Mouse (Mus musculus) brain, embryonic 18.5 days (tissue): ENCODE results near the gene Mtr.

Experiments
- DNase-seq: peaks from one replicate; pipeline ENCODE4 v3.0.0-alpha.2; 2012; ENCODE audit warnings: low read depth, low spot score

Gene Mtr

GRCm38 (mm10) chr13:12243991-12244390 lies 13.9 kb downstream of the Mtr start:
- no peak for DNase-seq

DNA sequence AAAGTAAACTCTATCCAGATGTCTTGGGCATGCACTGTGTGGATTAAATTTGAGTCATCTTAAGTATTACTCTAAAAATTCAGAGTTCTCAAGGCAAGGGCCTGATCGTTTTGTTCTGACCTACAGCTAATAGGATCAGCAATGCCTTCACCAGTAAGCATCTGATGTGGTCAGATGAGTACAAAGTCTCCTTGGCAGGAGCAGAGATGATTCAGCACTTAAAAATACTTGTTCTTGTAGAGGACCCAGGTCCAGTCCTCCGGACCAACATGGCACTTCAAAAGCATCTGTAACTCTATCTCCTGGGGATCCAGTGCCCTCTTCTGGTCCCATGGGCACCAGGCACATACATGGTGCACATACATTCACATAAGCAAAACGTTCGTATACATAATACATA lies 25.8 kb downstream of the Mtr start:
- no peak for DNase-seq

GRCm38 (mm10) chr13:12228248-12228647 lies 29.7 kb downstream of the Mtr start:
- no peak for DNase-seq

GRCm38 (mm10) chr13:12227606-12228005 lies 30.3 kb downstream of the Mtr start:
- no peak for DNase-seq

DNA sequence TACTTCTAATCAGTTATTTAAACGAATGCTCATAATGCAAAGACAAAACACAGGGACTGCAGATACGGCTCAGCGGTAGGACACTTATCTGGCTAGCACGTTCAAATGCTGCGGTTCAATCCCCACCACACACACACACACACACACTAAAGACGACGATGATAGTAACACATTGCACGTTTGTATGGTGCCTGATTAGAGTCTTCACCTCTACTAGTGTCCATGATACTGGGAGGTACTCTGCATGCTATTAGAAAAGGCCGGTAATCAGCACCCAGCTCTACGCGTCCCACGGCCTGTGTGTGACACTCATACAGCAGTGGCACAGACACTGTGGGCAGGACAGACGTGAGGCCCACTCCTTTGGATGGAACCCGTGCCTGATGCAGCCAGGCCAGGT lies 39.3 kb downstream of the Mtr start:
- DNase-seq, result no peak

DNA sequence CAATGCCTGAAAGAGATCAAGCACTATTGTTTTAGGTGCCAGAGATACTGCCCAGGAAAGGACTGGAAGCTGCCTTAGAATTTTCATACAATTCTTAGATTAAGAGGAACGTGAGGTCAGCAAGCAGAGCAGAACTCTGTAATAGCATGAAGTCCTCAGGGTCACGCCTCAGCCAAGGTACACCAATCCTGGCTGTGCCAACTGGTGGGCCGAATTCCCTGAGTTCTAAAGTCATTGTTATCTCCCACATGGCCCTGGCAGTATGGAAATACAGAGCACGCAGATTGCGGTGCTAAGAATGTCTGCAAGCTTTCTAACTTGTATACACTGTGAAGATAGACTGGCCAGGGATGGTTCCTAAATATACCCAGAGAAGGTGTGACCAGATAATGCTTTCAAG lies 43.0 kb downstream of the Mtr start:
- DNase-seq, result no peak

DNA sequence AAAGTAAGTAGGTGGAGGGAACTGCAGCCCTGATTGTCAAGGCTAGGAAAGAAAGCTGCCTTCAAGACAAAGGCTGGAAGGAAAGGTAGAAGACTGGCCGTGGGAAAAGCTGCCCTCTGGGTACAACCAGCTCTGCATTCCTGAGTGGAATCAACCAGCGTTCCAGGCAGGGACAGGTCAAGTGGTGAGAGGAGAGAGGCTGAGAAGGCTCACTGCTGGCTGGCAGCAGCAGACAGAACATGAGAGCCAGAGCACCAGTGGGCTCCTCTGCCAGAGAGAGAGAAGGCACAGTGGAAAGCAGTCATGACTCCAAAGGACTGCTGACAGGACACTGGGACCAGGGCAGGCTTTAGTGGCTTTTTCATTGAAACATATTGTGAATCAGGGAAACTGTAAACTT lies 46.9 kb downstream of the Mtr start:
- no peak for DNase-seq

- DNase-seq, result no peak
Measured at GRCm38 (mm10) chr13:12210023-12210762, 47.7 kb downstream of the Mtr start.

DNA sequence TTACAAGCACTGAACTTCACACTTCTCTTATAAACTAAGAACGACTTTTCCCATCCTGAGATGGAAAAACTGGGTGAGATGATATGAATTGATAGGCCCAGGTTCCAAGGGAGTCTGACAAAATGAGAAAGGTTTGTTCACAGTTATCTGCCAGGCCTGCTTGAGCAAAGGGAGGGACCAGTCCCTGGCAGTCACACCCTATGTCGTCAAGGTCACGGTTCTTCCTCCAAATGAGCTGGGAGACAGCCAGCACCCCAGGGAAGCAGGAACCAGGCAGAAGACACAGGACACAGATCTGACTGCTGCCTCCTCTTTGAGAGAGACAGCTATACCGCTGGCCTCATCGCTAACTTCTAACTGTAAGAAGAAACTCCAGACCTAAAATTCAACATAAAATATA lies 57.5 kb downstream of the Mtr start:
- DNase-seq, result no peak

GRCm38 (mm10) chr13:12198486-12198885 lies 59.4 kb downstream of the Mtr start:
- no peak for DNase-seq

- DNase-seq, result no peak
Measured at GRCm38 (mm10) chr13:12196861-12197260, 61.1 kb downstream of the Mtr start.

GRCm38 (mm10) chr13:12196012-12196411 lies 61.9 kb downstream of the Mtr start:
- DNase-seq, result no peak

DNA sequence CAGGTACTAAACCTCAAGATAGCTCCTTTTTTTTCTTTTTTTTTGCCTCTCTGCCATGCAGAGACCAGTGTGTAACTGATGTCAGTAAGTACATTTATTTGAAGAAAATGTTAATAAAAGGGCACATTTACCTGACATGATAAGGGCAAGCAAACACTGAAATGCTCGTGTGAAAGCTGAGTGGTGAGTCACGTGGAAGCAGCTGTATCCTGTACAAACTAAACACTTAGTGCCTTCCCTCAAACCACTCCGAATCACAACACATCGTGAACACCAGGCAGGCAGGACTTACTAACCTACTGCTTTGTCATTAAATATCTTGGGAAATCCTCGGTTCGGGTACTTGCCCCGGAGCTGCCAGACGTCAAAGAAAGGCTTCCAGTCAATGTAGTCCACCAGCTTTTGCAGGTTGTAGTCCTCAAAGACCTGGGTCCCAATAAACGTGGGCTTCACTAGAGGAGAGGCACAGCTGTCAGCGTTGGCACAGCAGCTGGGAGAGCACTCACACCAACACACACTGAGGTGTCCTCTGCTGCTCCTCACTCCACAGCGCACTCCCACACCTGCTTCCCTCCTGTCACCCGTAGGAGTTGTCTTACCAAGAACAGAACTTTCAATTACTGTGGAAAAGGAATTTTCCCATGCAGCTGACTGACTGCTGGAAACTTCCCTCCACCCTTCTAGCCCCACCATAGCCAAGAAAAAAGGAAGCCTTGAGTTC lies 62.8 kb downstream of the Mtr start:
- no peak for DNase-seq

DNA sequence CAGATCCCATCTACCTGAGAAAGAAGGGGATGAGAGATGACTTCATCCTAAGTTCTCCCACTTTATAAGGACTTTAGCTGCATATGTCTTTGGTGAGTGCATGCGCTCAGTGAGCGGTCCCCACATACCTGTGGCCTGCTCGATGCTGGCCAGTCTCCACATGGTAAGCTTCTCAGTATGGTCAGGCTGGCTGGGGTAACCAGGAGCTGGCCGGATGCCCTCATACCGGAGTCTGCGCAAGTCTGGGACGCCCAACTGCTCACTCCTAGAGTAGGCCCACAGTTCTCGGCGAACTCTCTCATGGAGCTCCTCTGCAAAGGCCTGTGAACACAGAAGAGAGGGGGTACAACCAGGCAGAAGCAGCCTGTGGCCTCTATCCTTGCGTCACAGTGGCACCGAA lies 68.7 kb downstream of the Mtr start:
- DNase-seq, result no peak

DNA sequence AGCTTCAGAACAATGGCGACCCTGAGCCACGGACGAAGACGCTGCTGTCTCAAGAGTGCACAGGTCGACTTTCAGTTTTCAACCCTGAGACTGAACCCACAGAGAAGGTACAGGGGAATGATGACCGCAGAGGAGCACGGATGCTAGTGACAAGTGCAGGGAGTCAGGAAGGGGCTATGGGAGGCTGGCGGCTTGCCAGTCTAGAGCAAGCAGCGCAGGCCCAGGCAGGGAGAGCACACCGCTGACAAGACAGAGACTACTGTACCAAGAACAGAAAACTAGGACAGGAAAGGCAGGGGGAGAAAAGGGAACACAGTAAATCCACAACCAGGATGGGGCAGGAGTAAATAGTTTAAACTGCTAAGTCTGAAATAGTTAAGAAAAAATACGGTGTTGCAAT lies 69.1 kb downstream of the Mtr start:
- DNase-seq, result no peak

GRCm38 (mm10) chr13:12179481-12179880 lies 78.4 kb downstream of the Mtr start:
- DNase-seq, result no peak

- DNase-seq, result no peak
Measured at GRCm38 (mm10) chr13:12176761-12177160, 81.2 kb downstream of the Mtr start.

GRCm38 (mm10) chr13:12175988-12176736 lies 81.8 kb downstream of the Mtr start:
- DNase-seq, result no peak

GRCm38 (mm10) chr13:12167276-12167675 lies 90.6 kb downstream of the Mtr start:
- no peak for DNase-seq

DNA sequence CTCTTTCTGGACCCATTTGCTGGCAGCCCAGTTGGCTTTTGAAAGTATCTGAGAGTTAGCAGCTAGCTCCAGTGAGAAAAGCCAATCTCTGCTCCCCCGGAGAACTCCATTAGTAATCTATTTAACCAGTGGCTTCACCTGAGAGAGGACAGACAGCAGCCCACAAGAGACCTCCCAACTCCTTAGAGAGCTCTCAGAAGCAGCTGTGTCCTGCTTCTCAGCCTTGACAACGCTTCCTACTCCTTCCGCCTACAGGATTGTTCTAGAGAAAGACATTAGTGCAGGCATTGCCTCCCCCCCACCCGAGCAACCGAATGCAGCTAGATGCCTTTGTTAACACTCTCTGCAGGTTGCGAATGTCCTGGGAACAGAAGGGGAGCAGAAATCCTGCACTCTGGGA lies 91.5 kb downstream of the Mtr start:
- no peak for DNase-seq

DNA sequence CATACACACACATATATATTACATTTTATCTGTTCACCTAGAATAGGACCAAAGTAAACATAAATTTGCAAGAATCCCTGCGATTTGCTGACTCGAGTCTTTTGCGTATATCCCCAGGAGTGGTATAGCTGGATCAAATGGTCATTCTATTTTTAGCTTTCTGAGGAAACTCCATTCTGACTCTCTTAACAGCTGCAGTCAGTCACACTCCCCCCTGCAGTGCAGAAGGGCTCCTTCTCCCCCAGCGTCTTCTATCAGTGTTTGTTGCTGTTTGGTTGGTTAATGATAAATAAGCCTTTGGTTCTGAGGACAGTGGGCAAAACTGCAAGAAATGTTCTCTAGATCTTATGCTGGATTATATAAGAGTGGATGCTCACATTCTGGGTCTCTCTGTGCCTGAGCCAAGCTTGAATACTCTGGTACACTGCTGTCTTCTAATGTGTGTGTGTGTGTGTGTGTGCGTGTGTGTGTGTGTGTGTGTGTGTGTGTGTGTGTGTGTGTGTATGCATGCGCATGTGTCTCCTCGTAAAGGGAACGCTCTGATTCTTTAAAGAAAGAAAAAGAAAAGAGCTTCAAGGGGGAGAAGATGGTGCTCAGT lies 92.4 kb downstream of the Mtr start:
- DNase-seq, result no peak

DNA sequence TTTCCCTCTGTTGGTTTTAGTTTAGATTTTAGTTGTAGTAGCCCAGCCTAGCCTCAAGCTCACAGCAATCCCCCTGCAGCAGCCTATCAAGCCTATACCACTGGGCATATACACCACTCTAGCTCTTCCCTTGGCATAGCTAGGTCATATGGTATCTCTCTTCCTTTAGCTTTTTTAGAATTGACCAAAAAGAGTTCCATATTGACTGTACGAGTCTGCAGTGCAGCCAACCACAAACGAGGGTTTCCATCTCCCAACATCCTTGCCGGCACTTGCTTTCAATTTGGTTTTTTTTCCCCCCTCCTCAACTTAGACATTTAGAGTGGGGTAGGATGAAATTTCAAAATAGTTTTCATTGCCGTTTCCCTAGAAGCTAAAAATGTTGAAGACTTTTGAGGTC lies 95.5 kb downstream of the Mtr start:
- no peak for DNase-seq
